Comparison of ENCODE assay signal across 9 mouse cellular contexts in genomic region chr5:103843938-103844337, GRCm38 (mm10).
DNase-seq lines count a peak whose midpoint lies in the region; ATAC-seq and TF ChIP-seq lines count a peak whose summit lies in the region.
"Had no signal": no experiment of that assay in that cellular context is flagged by ENCODE, and none has a peak within 500 bp of the region (broad histone marks: within the 10 kb centered on the region; RNA-seq: fewer than 3 reads in every experiment).

No protein-coding gene starts in this region.

- peak; percentile 29 for DNase-seq in kidney, adult 11 months
- DNase-seq in ES-CJ7 (ENCODE audit: low read depth, low spot score), result peak; percentile 61
- peak; percentile 42 for DNase-seq in adrenal gland, postnatal 25 days
- peak in 2 of 3 experiments; percentile 9 to 19 for DNase-seq in liver, embryonic 14.5 days (ENCODE audit: low read depth in 3 of 3, low spot score in 3 of 3)
- DNase-seq in stomach, postnatal 0 days (ENCODE audit: low spot score), result peak; percentile 57

- H3K4me3 ChIP-seq in kidney, embryonic 14.5 days (ENCODE audit: low read length), result no peak overlapping the region
- no peak overlapping the region for H3K4me3 ChIP-seq in liver, embryonic 14.5 days (ENCODE audit: insufficient read depth in 1 of 2, low read depth in 2 of 2, low read length in 2 of 2)
- H3K4me3 ChIP-seq in stomach, postnatal 0 days (ENCODE audit: low read depth, low read length), result no peak overlapping the region
- H3K4me3 ChIP-seq: erythroblast, embryonic 14.5 days; neural tube, embryonic 12.5 days had no signal

- H3K36me3 ChIP-seq in kidney, embryonic 14.5 days (ENCODE audit: control insufficient read depth, insufficient read depth, low read length), result peaks cover 16% of the 10 kb centered on the region
- H3K36me3 ChIP-seq in liver, embryonic 14.5 days (replicated peaks; ENCODE audit: control insufficient read depth, insufficient read depth, low read depth), result peaks cover 98% of the 10 kb centered on the region
- peaks cover 15% of the 10 kb centered on the region; the same call in 1 of the 2 replicates for H3K36me3 ChIP-seq in stomach, postnatal 0 days (ENCODE audit: control insufficient read depth, insufficient read depth, low read length)

- WGBS in kidney, embryonic 14.5 days, result 29% methylated on average over 1 of the region's 1 CpGs
- WGBS in liver, embryonic 14.5 days (ENCODE audit: insufficient replicate concordance), result 31% methylated on average over 1 of the region's 1 CpGs
- WGBS in stomach, postnatal 0 days, result 52% methylated on average over 1 of the region's 1 CpGs

- no peak for TF ChIP-seq EP300 in liver, embryonic 14.5 days (IDR thresholded peaks at IDR 0.05; ENCODE audit: low read depth)
- TF ChIP-seq EP300 in stomach, postnatal 0 days (optimal IDR thresholded peaks at IDR 0.05), result no peak

- TF ChIP-seq CTCF in liver, embryonic 14.5 days (IDR thresholded peaks at IDR 0.05; ENCODE audit: low read depth), result peak; percentile 69
- peak; percentile 76 for TF ChIP-seq CTCF in stomach, postnatal 0 days (IDR thresholded peaks at IDR 0.05; ENCODE audit: low read depth)

- no peak for ATAC-seq in kidney, embryonic 14.5 days (ENCODE audit: low FRiP score, low TSS enrichment)
- peak; percentile 32; the same call in 1 of the 2 replicates for ATAC-seq in erythroblast, adult 5-6 weeks (replicated peaks; ENCODE audit: low FRiP score, poor library complexity, severe bottlenecking)
- ATAC-seq in liver, embryonic 14.5 days (ENCODE audit: insufficient read depth), result no peak
- no peak for ATAC-seq in stomach, postnatal 0 days (ENCODE audit: low FRiP score, low TSS enrichment)

- no peaks in the 10 kb centered on the region for H3K9me3 ChIP-seq in kidney, embryonic 14.5 days (ENCODE audit: control insufficient read depth, low read length)
- no peaks in the 10 kb centered on the region for H3K9me3 ChIP-seq in liver, embryonic 14.5 days (ENCODE audit: control insufficient read depth, low read length)
- no peaks in the 10 kb centered on the region for H3K9me3 ChIP-seq in stomach, postnatal 0 days (ENCODE audit: control insufficient read depth, low read length)
- H3K9me3 ChIP-seq: neural tube, embryonic 12.5 days had no signal

- H3K4me1 ChIP-seq in kidney, embryonic 14.5 days (ENCODE audit: control insufficient read depth, insufficient read depth, low read length), result peaks cover 25% of the 10 kb centered on the region
- H3K4me1 ChIP-seq in liver, embryonic 14.5 days (replicated peaks; ENCODE audit: control insufficient read depth in 2 of 2, insufficient read depth in 2 of 2, low read length in 1 of 2), result no peaks in the 10 kb centered on the region
- H3K4me1 ChIP-seq in stomach, postnatal 0 days (replicated peaks; ENCODE audit: control insufficient read depth, insufficient read depth), result no peaks in the 10 kb centered on the region

- no peak overlapping the region for H3K4me2 ChIP-seq in kidney, embryonic 14.5 days (replicated peaks; ENCODE audit: low read depth, low read length)
- no peak overlapping the region for H3K4me2 ChIP-seq in liver, embryonic 14.5 days (ENCODE audit: low read depth)
- no peak overlapping the region for H3K4me2 ChIP-seq in stomach, postnatal 0 days (replicated peaks; ENCODE audit: low read depth)
- H3K4me2 ChIP-seq: neural tube, embryonic 12.5 days had no signal

- no peak overlapping the region for H3K27ac ChIP-seq in kidney, embryonic 14.5 days (ENCODE audit: low read depth, low read length)
- H3K27ac ChIP-seq in liver, embryonic 14.5 days, result no peak overlapping the region
- no peak overlapping the region for H3K27ac ChIP-seq in stomach, postnatal 0 days (replicated peaks)
- H3K27ac ChIP-seq: neural tube, embryonic 12.5 days had no signal

- H3K27me3 ChIP-seq in kidney, embryonic 14.5 days (ENCODE audit: control insufficient read depth, insufficient read depth, low read length), result no peaks in the 10 kb centered on the region
- no peaks in the 10 kb centered on the region for H3K27me3 ChIP-seq in liver, embryonic 14.5 days (ENCODE audit: control insufficient read depth, insufficient read depth, low read length)
- H3K27me3 ChIP-seq in stomach, postnatal 0 days (ENCODE audit: control insufficient read depth, insufficient read depth, low read length), result no peaks in the 10 kb centered on the region
- H3K27me3 ChIP-seq: neural tube, embryonic 12.5 days had no signal

- H3K9ac ChIP-seq in kidney, embryonic 14.5 days (ENCODE audit: low read depth, low read length), result no peak overlapping the region
- no peak overlapping the region for H3K9ac ChIP-seq in liver, embryonic 14.5 days (replicated peaks)
- H3K9ac ChIP-seq in stomach, postnatal 0 days (ENCODE audit: low read length), result no peak overlapping the region
- H3K9ac ChIP-seq: neural tube, embryonic 12.5 days had no signal
